Mouse (Mus musculus): ENCODE data around the gene Cep95.

Gene Cep95

DNA sequence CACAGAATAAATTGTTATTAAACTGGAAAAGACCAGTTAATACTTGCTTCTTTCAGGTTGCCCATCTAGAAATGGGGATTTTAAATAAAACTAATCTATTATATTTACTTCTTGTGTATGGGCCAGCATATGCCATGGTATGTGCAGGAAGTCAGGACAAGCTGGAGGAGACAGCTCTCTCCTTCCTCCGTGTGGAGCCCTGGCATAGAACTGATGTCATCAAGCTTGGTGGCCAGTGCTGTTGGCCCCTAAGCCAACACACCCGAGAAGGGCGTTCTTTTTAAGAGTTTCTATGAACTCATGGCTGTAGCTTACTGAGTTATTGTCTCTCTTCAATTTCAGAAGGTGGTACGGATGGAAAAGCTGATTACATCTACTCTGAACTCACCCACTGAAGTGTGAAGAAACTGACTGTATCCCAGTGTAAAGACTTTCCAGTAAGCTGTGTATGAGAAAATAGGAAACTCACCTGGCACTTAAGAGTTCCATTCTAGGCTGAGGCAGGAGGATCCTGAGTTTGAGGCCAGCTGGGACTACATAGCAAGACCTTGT is 22.4 kb upstream of the Cep95 start:
- TF ChIP-seq GATA4 (IDR thresholded peaks at IDR 0.05; ENCODE audit: insufficient replicate concordance, low read length) = no peak

DNA sequence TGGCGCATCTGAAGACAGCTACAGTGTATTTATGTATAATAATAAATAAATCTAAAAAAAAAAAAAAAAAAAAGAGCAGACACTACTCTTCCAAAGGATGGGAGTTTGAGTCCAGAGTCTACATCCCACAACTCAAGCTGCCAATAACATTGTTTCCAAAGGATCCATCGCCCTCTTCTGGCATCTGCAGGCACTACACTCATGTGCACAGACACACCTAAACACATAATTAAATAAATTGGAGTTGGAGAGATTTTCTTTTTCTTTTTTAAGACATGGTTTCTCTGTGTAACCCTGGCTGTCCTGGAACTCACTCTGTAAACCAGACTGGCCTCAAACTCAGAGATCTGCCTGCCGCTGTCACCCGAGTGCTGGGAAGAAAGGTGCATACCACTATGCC is 21.5 kb upstream of the Cep95 start:
- no peak for TF ChIP-seq GATA4 (IDR thresholded peaks at IDR 0.05; ENCODE audit: insufficient replicate concordance, low read length)

DNA sequence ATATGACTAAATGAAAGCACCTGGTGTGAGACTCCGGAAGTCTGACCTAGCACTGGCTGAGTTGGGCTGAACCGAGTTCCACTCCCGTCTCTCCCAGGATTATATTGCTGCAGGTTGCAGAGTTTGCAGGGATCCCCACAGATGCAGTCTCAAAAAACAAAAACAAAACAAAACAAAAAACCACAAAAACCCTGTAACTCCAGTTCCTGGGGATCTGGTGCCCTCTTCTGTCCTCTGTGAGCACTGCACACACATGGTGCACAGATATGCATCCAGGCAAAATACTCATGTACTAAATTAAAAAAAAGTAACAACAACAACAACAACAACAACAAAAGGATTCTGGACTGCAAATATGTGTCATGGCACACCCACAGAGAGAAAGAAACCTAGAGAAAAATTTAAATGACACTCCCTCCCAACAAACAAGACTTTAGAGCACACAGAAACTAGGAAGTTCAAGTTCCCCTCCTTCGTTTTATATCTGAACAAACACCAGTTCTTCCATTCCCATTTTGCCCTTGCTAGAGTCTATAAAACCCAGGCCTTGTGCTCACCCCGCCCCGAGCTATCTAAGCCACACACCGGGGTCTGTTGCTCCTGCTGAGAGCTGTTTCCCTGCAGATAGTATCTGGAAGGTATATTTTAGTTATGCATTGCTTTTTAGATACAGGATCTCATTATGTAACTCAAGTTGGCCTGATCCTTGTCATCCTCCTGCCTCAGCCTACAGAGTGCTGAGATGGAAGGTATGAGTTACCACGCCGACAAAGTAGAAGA is 18.7 kb upstream of the Cep95 start:
- TF ChIP-seq GATA4 (IDR thresholded peaks at IDR 0.05; ENCODE audit: insufficient replicate concordance, low read length) = no peak

DNA sequence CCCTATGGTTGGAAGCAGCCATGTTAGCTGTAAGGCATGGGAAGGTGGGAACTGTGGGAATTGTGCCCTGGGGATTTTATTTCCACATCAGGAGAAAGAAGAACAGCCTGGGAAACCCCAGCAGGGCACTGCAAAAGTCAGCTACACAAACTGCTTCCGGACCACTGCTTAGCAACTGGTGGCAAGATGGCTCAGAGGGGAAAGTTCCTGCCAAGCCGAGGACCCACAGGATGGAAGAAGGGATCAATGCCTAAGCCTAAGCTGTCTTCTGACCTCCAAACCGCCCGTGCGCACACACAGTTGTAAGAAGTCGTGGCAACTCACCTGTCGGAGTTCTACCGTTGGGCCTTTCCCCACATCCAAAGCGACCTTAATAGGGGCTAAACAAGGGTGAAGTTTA is 16.0 kb upstream of the Cep95 start:
- no peak for TF ChIP-seq GATA4 (IDR thresholded peaks at IDR 0.05; ENCODE audit: insufficient replicate concordance, low read length)

DNA sequence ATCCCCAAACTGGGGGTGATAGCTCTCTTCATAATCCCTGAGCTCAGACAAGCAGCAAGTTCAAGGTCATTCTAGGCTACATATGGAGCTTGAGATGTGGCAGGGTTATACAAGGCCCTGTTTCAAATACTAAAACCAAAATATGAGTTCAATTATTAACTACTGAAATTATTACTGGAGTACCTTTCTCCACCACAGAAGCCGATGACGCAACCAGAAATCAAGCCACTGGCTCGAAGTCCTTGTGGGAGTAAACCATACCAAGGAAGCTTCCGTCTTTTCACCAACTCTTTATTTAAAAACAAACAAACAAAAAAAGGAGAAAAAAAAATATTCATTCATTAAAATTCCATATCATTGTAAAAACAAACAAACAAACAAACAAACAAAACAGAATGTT is 12.1 kb upstream of the Cep95 start:
- TF ChIP-seq GATA4 (IDR thresholded peaks at IDR 0.05; ENCODE audit: insufficient replicate concordance, low read length) = no peak

DNA sequence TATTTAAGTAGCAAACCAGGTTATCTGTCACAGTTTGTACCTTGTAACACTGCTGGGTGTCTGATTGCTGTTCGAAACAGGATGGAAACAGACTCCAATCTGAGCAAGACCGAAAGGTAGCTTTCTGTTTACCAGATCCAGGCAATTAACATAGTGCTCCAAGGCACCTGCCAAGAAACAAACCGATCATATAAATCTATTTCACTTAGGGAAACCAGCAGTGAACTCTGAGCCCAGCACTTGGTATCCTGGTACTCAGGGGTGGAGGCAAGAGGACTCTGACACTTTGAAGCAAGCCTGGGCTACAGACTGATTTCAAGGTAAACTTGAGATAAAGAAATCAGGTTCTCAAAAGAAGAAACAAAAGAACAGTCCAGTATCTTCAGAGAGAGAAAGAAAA is 11.7 kb upstream of the Cep95 start:
- no peak for TF ChIP-seq GATA4 (IDR thresholded peaks at IDR 0.05; ENCODE audit: insufficient replicate concordance, low read length)

DNA sequence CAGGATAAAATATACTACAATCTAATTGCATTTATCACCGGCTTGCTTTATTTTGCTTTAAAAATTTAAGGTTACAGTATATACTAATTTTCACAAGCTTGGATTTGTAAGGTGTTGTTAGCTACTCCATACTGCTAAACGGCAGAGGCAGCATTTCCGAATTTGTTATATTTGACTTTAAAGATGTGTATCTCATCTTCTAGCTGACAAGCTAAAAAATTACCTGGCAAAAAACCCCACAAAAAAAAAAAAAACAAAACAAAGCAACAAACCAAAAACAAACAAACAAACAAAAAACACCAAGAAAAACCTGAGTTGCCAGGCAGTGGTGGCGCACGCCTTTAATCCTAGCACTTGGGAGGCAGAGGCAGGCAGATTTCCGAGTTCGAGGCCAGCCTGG is 10.9 kb upstream of the Cep95 start:
- TF ChIP-seq GATA4 (IDR thresholded peaks at IDR 0.05; ENCODE audit: insufficient replicate concordance, low read length) = no peak

DNA sequence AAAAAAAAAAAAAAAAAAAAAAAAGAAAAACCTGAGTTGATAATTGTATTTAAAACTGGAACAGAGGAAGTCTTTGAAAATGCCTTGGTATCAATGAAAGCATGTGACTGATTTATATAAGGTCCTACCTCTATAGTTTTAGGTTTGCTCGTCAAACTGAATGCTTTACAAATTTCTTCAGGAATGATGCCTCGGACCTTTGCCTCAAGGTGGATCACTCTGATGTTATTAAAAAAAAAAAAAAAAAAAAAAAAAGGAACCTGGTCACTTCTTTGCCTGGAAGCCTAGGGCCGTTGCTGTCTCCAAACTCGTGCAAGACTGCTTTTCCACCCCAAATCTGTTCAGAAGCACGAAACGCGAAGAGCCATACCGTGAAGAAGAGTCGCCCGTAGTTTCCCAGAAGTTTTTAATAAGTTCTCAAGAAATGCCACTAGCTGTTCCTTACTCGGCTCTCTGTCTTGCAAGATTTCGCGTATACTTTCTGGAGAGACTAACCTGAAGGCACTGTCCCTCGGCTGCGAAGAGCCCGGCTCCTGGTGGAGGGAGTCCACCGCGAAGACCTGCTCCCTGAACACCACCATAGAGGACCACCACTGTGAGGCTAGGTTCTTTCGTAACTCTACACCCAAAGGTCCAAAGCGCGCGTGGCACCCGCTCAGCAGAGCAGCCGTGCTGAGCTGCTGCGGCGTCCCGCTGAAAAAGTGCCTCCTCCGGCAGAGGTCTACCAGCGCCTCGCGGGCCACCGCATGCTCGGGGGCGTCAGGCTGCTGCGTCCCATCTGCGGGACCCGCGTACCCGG is 10.3 kb upstream of the Cep95 start:
- TF ChIP-seq GATA4 (IDR thresholded peaks at IDR 0.05; ENCODE audit: insufficient replicate concordance, low read length) = no peak

DNA sequence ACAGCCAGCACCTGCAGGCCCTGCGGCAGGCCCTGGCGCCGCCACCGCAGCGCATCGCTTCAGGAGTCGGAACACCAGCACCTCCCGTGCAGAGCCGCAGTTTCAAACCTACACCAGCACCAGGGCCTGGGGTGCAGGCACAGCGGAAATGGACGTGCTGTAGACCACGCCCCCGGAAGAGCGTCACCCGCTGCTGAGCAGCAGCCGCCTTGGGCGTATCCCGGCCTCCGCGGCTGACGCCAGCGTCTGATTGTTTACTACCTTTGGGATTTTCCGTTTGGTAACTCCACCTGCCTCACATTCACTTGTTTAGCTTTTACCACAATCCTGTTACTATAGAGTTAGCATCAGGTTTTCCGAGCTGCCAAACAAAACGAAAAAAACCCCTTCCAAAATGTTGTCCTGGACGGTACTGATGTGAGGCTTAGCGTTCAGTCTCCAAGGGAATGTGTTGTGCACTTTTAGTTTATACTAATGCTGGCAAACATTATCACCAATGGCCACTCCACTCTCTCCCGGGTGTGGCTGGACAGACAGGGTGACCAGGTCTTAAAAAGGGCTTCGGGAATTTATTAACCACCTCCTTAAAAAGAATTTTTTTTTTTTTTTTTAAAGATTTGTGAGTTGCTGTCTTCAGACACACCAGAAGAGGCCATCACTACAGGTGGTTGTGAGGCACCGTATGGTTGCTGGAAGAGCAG is 9.5 kb upstream of the Cep95 start, which contains the start of gene Polg2:
TSS of gene Polg2 (minus strand) at position 150 of the 701 bp plus-strand sequence.
- no peak for TF ChIP-seq GATA4 (IDR thresholded peaks at IDR 0.05; ENCODE audit: insufficient replicate concordance, low read length)

DNA sequence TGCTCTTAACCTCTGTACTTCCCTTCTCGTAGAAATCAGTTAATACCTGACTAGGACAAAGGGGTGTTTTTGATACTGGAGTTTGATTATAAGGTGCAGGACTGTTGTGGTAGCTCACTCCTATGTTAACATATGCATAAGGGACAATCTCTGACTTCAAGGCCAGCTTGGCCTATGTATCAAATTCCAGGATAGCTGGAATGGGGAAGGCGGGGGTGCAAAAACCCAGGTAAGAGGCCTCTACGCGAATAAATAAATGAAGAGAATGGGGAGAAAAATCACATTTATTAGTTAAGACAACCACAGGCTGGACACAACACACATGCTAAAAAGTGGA is 9.0 kb upstream of the Cep95 start:
- TF ChIP-seq GATA4 (IDR thresholded peaks at IDR 0.05; ENCODE audit: insufficient replicate concordance, low read length) = no peak

DNA sequence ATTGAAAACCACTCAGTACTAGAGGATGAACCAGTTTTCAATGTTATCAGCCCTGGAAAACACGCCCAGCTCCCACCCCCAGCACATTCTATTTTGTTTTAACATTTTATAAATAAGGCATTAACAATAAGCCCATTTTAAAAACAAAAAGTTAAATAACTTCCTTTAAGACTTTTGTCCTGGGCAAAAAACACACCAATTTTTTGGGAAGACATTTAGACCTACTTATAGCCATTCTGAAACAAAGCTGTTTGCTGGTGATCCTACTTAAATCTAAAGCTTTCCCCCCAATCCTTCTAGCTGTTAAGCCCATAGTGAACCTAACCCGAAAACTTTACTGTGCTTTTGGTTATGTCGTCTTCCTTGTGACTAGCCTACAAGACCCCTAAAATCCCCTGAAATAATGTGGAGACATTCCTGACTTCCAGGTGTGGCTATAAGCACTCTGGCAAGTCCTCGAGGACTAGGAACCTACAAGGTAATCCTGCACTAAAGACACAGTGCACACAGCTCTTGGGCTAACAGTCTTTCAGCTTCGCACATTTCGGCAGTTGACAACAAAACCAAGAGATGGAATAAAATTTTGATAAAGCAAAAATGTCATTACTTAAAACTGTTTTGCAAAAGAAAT is 8.3 kb upstream of the Cep95 start:
- TF ChIP-seq GATA4 (IDR thresholded peaks at IDR 0.05; ENCODE audit: insufficient replicate concordance, low read length) = no peak

DNA sequence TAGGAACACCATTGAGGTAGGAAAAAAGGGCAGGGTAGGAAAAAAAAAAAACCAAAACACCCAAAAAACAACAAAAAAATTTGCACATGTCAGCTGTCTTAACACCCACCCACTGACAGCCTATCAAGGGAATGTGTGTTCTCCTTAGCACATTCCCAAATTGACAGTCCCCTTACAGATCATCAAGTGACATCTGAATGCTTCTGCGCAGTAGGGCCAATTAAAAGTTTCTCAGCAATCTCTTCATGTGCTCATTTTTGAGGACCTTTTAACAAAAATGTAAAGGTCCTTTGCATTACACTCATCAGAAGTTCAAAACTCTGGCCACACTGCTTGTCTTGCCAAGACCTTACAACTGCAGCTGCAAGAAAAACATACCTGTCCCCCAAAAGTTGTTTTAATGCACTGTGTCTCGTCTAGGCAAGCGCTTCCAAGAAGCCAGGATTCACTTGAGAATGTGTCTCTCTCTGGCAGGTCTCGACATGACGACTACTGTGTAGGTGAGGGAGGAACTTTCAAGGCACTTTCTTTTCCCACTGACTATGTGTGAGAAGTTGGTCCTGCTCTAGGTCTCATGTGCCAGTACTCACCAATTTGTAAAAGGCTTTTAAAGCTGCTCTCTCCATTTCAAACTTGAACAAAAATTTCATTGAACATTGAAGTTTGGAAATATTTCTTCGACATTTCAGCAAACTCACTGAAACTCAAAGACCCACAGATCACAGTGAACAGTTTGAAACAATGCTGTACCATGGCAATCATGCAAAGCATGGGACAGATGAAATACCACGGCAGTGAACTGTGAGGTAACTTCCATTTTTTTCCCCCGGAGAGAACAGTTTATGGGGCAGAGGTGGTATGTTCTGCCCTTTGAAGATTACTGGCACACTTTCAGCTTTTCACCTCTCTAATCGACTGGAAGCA is 5.9 kb upstream of the Cep95 start:
- TF ChIP-seq GATA4 (IDR thresholded peaks at IDR 0.05; ENCODE audit: insufficient replicate concordance, low read length) = no peak

DNA sequence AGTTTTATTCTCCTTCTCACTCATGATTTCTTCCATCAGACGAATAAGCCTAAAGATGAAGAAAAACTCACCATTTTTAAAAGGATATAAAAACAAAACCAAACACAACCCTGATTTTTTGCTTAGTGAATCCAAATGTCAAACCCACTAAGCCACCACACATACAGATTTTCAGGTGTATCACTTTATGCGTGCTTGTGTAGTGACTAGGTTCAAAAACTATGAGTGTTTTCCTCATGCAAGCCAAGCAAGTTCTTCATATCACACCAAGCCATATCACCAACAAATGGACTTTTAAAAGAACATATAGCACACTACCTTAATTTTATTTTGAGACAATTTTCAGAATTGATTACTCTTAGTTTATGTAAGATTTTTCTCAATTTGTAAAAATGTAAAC is 4.6 kb upstream of the Cep95 start:
- no peak for TF ChIP-seq GATA4 (IDR thresholded peaks at IDR 0.05; ENCODE audit: insufficient replicate concordance, low read length)

DNA sequence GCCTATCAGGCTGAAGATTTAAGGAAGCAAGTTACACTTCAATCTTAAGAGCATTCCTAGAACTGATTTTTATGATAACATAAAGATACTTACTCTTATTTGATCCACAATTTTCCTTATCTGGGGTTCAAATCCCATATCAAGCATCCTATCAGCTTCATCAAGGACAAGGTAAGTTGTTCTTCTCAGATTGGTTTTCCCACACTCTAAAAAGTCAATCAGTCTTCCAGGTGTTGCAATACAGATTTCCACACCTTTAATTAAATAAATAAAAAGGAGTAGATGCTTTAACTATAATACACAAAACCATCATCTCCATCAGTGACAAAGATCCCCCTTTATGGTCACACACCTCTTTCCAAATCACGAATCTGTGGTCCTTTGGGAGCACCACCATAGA is 4.0 kb upstream of the Cep95 start:
- TF ChIP-seq GATA4 (IDR thresholded peaks at IDR 0.05; ENCODE audit: insufficient replicate concordance, low read length) = no peak
